Mouse (Mus musculus): ENCODE data around the gene Tgm6.
A peak's percentile ranks its signal among the peaks of the same experiment; 100 is the strongest.

Gene Tgm6

DNA sequence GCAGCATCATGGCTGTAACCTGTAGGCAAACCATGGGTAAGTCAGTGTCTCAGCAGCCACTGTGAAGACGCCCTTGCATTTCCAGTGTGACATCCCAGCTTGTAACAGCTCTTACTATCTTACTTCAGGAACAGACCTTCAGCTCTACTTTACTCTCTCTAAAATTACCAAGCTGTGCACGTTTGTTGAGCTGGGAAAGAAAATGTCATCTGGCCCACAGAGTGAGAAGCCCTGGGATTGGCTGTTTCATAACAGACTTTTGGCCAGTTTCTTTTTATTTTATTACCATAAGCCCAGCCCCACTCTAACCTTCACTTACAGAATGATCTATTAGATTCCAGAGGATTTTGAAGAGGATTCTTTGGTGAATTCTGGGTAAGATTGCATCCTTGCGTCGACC lies at the start of gene Tgm6:
TSS of gene Tgm6 (plus strand) at position 301 of the 400 bp plus-strand sequence.
- DNase-seq (ENCODE audit: low read depth, low spot score) = no peak

DNA sequence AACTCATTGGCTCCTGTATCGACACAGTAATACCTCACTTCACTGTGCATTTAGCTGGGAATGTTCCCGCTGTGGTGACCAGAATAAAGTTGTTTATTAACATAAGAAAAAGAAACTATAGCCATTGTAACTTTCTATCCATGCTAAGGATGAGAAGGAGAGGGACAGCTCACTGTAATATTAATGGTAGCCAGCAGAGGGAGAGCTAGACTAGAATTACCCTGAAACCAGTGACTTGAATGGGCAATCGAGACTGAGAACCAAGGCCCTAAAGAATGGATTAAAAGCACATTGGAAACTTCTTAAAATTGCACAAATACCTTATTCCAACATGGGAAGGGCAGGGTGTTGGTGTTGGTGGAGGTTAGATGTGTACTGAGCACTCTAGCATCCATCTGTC lies 44.0 kb upstream of the Tgm6 start:
- DNase-seq (ENCODE audit: low read depth, low spot score) = peak; percentile 35

DNA sequence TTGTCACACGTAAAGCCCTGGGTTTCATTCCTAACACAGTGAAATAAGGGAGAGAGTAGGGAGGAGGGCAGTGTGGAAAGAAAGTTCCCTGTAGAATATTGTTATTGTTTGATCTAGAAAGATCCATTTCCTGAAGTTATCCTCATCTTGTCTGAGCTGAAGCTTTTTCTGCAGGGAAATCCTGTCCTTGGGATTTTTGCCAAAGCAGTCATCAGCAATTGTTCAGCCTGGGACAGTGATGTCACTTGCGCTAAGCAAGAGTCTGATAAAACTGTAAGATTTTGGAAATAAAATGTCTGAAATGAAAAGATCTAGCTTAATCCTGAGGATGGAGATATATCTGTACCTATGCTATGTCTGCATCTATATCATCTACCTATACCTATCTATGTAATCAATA lies 41.8 kb upstream of the Tgm6 start:
- no peak for DNase-seq (ENCODE audit: low read depth, low spot score)

- DNase-seq (ENCODE audit: low read depth, low spot score) = no peak
Measured at GRCm38 (mm10) chr2:130112804-130113203, 588 bp downstream of the Tgm6 start.

GRCm38 (mm10) chr2:130113379-130113778 lies 1.2 kb downstream of the Tgm6 start:
- DNase-seq (ENCODE audit: low read depth, low spot score) = no peak

DNA sequence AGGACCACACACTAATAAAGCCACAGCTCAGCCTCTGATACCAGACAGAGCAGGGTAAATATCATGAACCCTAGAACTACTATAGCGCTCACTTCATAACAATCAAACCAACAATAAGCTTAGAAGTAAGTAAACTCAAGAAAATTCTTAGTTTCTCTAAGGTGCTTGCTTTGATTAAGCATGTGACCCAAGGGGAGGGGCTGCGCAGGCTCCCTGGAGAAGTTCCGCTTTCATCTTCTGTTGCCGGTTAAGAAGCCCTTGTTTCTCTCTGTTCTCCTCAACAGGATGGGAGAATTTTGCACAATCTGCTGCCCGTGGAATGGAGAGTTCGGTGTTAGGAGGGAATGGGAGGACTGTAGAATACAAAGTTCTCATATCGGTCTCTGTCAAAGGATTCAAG lies 6.4 kb downstream of the Tgm6 start:
- no peak for DNase-seq (ENCODE audit: low read depth, low spot score)

DNA sequence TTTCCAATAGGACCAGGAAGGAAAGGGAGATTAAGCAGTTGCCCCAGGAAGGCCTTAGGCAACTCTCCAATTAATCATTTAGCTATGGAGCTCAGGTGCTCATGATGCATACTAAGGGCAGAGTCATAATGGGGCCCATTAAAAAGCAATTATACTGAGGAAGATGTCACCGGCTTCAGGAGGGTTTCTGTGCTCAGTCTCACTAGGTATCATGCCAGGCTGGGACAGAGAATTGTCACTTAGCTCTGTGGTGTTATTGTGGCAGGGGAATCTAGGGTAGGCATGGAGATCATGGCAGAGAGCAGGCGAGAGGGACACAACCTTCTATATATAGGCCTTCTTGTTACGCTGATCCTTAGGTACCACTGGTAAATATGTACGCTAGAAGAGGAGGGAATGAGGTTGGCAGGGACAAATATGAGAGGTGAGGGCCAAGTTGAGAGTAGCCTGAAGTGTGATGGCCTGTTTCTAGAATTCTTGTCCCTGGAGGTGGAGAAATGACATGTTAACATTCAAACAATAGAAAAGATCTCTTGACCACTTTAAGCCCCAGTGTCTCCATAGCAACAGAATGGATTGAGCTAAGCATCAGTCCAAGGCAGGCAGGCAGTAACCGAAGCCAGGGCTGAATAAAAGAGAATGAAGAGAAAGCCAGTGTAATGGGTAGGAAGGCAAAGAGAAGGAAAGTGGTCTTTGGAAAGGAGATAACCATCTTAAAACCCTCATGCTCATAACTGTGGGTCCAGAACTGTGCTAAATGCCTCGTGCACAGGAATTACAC lies 13.3 kb downstream of the Tgm6 start:
- DNase-seq (ENCODE audit: low read depth, low spot score) = no peak

DNA sequence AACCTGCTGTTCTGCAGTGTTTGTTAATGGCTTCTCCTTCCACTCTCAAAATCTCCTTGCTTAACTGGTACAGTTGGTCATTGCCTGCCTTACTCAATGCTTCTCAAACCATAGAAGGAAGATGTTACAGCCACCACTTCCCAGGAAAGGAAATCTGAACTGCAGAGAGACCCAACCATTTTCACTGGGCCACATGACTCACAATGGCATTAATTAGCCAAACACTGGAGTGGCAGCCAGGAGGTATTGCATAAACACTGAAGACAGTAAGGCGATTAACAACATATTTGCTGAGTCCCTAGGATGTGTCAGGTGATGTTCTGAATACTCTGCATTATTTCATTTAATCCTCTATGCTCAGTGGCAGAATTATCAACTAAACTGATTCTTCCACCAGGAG lies 13.9 kb downstream of the Tgm6 start:
- DNase-seq (ENCODE audit: low read depth, low spot score) = no peak

DNA sequence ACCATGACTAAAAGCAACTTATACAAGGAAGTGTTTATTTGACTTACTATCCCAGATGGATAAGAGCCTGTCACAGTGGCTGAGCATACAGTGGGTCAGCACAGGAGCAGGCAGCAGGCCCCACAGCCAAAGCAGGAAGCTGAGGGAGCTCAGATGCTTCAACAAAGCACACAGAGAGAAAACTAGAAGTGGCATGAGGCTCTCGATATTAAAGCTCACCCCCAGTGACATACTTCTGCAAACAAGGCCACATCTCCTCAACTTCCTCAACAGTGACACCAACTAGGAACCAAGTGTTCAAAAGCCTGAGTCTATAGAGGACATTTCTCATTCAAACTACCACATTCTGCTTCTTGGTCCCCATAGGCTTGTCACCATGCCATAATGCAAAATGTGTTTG lies 17.5 kb downstream of the Tgm6 start:
- peak; percentile 30 for DNase-seq (ENCODE audit: low read depth, low spot score)

GRCm38 (mm10) chr2:130143011-130143410 lies 30.8 kb downstream of the Tgm6 start:
- DNase-seq (ENCODE audit: low read depth, low spot score) = no peak

DNA sequence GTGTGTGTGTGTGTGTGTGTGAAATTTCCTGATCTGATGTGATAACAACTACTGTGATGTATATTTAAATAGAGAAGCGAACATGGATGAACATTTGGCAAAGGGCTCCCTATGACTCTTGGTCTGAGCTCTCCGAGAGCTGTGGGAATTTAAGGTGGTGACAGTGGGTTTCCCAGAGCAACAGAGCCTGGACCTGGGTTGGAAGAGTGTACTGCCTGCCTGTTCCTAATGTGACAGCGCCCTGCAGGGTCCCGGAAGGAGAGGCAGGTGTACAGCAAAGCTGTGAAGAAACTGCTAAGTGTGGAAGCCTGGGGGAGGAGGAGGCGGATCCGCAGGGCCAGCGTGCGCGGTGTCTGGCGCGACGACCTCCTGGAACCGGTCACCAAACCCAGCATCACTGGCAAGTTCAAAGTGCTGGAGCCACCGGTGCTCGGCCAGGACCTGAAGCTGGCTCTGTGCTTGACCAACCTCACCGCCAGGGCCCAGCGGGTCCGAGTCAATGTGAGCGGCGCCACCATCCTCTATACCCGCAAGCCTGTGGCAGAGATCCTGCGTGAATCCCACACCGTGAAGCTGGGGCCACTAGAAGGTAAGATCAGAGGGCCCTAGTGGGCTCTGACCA lies 32.6 kb downstream of the Tgm6 start:
- DNase-seq (ENCODE audit: low read depth, low spot score) = no peak

DNA sequence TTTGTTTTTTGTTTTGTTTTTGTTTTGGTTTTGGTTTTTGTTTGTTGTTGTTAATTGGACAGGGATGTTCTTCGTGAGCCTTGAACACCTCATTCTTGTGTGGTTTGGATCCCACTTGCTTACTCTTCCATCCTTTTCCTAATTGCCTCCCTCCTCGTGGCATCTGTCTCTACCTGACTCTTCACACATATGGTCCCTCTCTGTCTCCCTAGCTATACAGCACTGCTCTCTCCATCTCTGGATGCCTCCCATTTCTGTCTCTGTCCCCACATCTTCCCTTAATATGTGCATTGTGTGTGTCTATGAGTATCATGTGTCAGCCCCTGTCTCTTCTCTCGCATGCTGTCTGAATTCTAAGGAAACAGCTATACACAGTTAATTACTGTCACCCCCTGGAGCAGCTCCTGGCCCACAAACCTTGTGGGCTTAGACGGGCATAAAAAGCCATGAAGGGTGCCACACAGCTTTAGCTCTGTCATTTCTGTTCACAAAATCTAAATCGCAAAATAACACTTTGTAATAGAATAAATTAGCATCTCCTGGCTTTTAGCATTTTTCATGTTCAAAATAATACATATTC lies 34.0 kb downstream of the Tgm6 start:
- DNase-seq (ENCODE audit: low read depth, low spot score) = no peak

- no peak for DNase-seq (ENCODE audit: low read depth, low spot score)
Measured at GRCm38 (mm10) chr2:130155171-130155570, 43.0 kb downstream of the Tgm6 start.

DNA sequence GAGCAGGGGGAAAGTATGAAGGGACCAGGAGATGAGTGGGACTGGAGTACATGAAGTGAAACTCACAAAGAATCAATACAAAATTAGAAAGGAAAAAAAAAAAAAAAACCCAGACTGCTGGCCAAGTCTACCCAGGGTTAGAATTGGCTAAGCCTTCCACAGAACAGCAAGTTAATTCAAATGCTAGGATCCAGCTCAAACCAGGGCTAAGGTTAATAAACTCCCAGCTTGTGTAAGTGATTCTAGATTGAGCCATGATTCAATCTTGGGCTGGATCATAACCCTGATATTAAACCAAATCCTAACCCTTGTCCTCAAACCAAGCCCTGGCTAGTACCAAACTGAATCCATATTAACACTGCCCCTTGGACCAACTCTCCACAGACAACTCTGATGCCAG lies 43.6 kb downstream of the Tgm6 start:
- no peak for DNase-seq (ENCODE audit: low read depth, low spot score)

DNA sequence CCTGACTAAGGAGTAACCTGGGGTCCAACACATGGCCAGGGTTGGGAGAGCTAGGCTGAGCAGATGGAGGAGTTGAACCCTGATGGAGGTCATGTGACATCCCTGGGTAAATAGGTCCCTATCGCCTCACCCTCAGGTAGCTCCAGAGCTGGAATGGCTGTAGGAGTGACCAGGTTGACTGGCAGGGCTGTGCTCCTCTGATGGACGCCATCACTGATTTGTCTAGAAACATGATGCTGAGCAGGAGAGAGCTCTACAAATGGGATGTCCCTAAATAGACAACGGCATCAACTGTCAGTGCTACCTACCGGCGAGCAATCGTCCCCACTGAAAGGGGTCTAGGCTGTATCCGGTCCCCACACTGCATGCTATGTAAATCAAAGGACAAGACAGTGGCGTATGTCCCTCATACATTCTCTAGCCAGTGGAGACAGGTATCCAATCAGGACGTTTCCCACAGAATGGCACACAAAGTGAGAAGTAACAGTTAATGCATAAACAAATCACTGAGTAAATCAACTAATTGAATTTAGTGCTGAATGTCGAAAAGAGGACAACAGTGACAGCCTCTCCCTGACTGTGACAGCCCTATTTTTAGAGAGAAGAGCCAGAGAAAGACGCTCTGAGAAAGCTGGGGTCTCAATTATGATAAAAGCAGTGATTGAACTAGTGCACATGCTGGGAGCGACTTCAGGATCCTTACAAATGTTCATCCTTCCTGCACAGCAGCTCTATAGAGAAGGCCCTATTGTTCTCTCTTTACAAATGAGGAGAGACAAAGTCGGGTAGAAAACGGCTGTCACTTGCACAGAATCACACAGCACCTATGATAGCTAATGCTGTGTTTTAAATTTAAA lies 45.2 kb downstream of the Tgm6 start:
- no peak for DNase-seq (ENCODE audit: low read depth, low spot score)

DNA sequence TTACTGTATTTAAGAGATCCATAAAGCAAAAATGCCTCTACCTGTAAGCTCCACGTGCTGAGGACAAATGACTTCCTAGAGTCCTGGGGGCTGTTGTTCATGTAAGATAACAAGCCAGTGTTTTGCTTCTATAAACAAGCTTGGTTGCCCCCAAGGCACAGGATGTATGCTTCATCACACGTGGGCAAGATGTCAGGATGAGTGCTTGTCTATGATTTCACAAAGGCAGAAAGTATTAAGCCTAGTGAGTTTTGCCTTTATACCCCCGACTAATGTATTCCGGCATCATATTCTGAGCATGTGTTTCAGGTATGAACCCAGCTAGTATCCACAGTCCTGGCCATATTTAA lies 45.8 kb downstream of the Tgm6 start:
- DNase-seq (ENCODE audit: low read depth, low spot score) = no peak

DNA sequence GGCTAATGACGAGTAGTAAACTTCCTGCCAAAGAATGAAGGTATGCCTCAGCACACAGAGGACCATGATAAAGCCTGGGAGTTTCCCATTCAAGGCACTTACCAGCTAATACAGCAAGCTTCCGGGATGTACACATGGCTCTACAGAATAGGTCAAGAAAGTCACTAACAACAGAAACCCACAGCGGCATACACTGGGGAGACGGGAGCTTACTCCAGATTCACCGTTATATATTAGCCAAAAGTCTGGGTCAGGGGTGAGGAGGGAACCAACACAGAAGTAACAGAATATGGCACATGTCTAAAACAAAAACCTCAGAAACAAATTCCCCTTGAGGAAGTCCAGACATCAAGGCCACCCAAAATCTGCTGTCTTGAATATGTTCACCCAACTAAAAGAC lies 50.5 kb downstream of the Tgm6 start:
- no peak for DNase-seq (ENCODE audit: low read depth, low spot score)

GRCm38 (mm10) chr2:130166311-130167214 lies 54.3 kb downstream of the Tgm6 start:
- DNase-seq (ENCODE audit: low read depth, low spot score) = peak; percentile 26

DNA sequence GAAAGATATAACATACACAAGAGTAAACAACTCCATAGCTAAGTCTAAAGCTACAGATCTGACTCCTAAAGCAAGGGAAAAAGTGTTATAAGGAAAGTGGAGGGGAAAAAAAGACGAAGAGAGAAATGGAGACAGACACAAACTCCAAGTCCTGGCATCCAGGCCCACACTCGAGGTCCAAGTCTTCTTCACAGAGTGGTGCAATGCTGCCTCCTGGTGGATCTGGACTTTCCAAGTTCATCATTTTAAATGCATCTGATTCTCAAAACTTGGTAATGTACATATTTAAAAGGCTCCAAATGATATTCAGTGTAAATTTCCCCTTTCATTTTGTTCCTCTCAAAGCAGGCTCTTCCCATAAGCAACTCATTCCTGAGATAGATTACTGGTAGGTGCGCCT lies 55.6 kb downstream of the Tgm6 start:
- peak; percentile 39 for DNase-seq (ENCODE audit: low read depth, low spot score)

GRCm38 (mm10) chr2:130171674-130172073 lies 59.5 kb downstream of the Tgm6 start:
- DNase-seq (ENCODE audit: low read depth, low spot score) = no peak

- DNase-seq (ENCODE audit: low read depth, low spot score) = peak; percentile 45
Measured at GRCm38 (mm10) chr2:130176820-130177219, 64.6 kb downstream of the Tgm6 start.

Measured in A20 (cell line).